Mouse (Mus musculus): ENCODE measurements around the gene Smco2. TPM values are rescaled to one million over a fixed set of nuclear protein-coding genes. Genes with fewer than 3 reads are reported as not detected.

Gene Smco2
- polyA plus RNA-seq (2014; fragmentation: Illumina TruSeq; extraction: RNeasy Lipid Tissue Mini Kit (QIAGEN cat#74804); ENCODE audit: low replicate concordance) = not detected

GRCm38 (mm10) chr6:146850050-146850449, at the start of gene Smco2:
Gene Smco2 (plus strand): TSS chr6:146850104.

GRCm38 (mm10) chr6:146887958-146888659, 38.2 kb downstream of the Smco2 start, which contains the start of gene Ppfibp1:
Gene Ppfibp1 (plus strand): TSS chr6:146888487.

Other genes starting within 250 kb of the Smco2 start
- 139 TPM for gene Med21, start 207.6 kb upstream of the Smco2 start, polyA plus RNA-seq (2014; fragmentation: Illumina TruSeq; extraction: RNeasy Lipid Tissue Mini Kit (QIAGEN cat#74804); ENCODE audit: low replicate concordance)
- gene Tm7sf3, start 207.3 kb upstream of the Smco2 start, polyA plus RNA-seq (2014; fragmentation: Illumina TruSeq; extraction: RNeasy Lipid Tissue Mini Kit (QIAGEN cat#74804); ENCODE audit: low replicate concordance) = 36.3 TPM
- gene Stk38l, start 125.1 kb upstream of the Smco2 start, polyA plus RNA-seq (2014; fragmentation: Illumina TruSeq; extraction: RNeasy Lipid Tissue Mini Kit (QIAGEN cat#74804); ENCODE audit: low replicate concordance) = 14.0 TPM
- 0.74 TPM for gene Arntl2, start 54.0 kb upstream of the Smco2 start, polyA plus RNA-seq (2014; fragmentation: Illumina TruSeq; extraction: RNeasy Lipid Tissue Mini Kit (QIAGEN cat#74804); ENCODE audit: low replicate concordance)
- 19.3 TPM for gene Ppfibp1, start 38.4 kb downstream of the Smco2 start, polyA plus RNA-seq (2014; fragmentation: Illumina TruSeq; extraction: RNeasy Lipid Tissue Mini Kit (QIAGEN cat#74804); ENCODE audit: low replicate concordance)
- gene 1700034J05Rik, start 104.3 kb downstream of the Smco2 start, polyA plus RNA-seq (2014; fragmentation: Illumina TruSeq; extraction: RNeasy Lipid Tissue Mini Kit (QIAGEN cat#74804); ENCODE audit: low replicate concordance) = not detected
- 25.4 TPM for gene Rep15, start 182.5 kb downstream of the Smco2 start, polyA plus RNA-seq (2014; fragmentation: Illumina TruSeq; extraction: RNeasy Lipid Tissue Mini Kit (QIAGEN cat#74804); ENCODE audit: low replicate concordance)
- gene Mrps35, start 192.7 kb downstream of the Smco2 start, polyA plus RNA-seq (2014; fragmentation: Illumina TruSeq; extraction: RNeasy Lipid Tissue Mini Kit (QIAGEN cat#74804); ENCODE audit: low replicate concordance) = 21.4 TPM
- gene Mansc4, start 236.9 kb downstream of the Smco2 start, polyA plus RNA-seq (2014; fragmentation: Illumina TruSeq; extraction: RNeasy Lipid Tissue Mini Kit (QIAGEN cat#74804); ENCODE audit: low replicate concordance) = not detected
- 6.9 TPM for gene Klhl42, start 241.3 kb downstream of the Smco2 start, polyA plus RNA-seq (2014; fragmentation: Illumina TruSeq; extraction: RNeasy Lipid Tissue Mini Kit (QIAGEN cat#74804); ENCODE audit: low replicate concordance)

Measured in small intestine, adult 10 weeks (tissue).